Mouse (Mus musculus) hindbrain, embryonic 10.5 days (tissue): ENCODE data around the gene Cep89. TPM values are rescaled to one million over a fixed set of nuclear protein-coding genes. Genes with fewer than 3 reads are reported as not detected.

ENCODE experiments used
- DNase-seq: peaks from one replicate; pipeline ENCODE4 v3.0.0-alpha.2; 2017; ENCODE audit warnings: low spot score
- H3K27ac ChIP-seq: fragments of 300-500 bp; sonication (generic); 2 replicates; pipeline ENCODE4 v1.5.1; 2016; ENCODE audit warnings: mild to moderate bottlenecking, moderate library complexity
- H3K27me3 ChIP-seq: fragments of 300-500 bp; sonication (generic); 2 replicates; pipeline ENCODE4 v1.6.1; 2016; ENCODE audit warnings: mild to moderate bottlenecking; ENCODE audit not compliant: poor library complexity, insufficient read depth, severe bottlenecking
- H3K36me3 ChIP-seq: fragments of 300-500 bp; sonication (generic); 2 replicates; pipeline ENCODE4 v1.6.1; 2016; ENCODE audit warnings: mild to moderate bottlenecking, moderate library complexity
- H3K4me1 ChIP-seq: fragments of 300-500 bp; sonication (generic); replicated peaks from 2 replicates; pipeline ENCODE4 v1.6.1; 2016; ENCODE audit warnings: mild to moderate bottlenecking
- H3K4me3 ChIP-seq: fragments of 300-500 bp; sonication (generic); 2 replicates; pipeline ENCODE4 v1.5.1; 2016; ENCODE audit warnings: mild to moderate bottlenecking, moderate library complexity
- H3K9me3 ChIP-seq: fragments of 300-500 bp; sonication (generic); 2 replicates; pipeline ENCODE4 v1.6.1; 2016; ENCODE audit warnings: mild to moderate bottlenecking, moderate library complexity
- WGBS: fragments of 180-500 bp; shearing (Covaris S2); methylation state at CpG from one replicate; pipeline ENCODE4 v1.1.7; 2016; 5-methylcytosine and 5-hydroxymethylcytosine counted together
- polyA plus RNA-seq: library from polyadenylated mRNA; unstranded; fragments of >200 nt; fragmentation: Nextera tagmentation; extraction: Ambion mirVana; gene quantifications from 2 replicates; pipeline ENCODE4 v1.2.1, GENCODE M21; 2016

Gene Cep89
- polyA plus RNA-seq, 1 experiment from 2014 or later = 58.6 TPM

GRCm38 (mm10) chr7:35395734-35396456 lies 940 bp upstream of the Cep89 start:
- Histone ChIP-seq H3K27ac (peak overlapping the region; percentile 81), H3K27me3 (no peaks in the 10 kb centered on the region), H3K36me3 (peaks cover 67% of the 10 kb centered on the region), H3K4me3 (peak overlapping the region; percentile 73), H3K9me3 (no peaks in the 10 kb centered on the region), H3K4me1 (peaks cover 22% of the 10 kb centered on the region)
- no peak for DNase-seq
- WGBS = 14% methylated on average over 17 of the region's 17 CpGs

- Histone ChIP-seq H3K9me3 (no peaks in the 10 kb centered on the region), H3K4me1 (peaks cover 13% of the 10 kb centered on the region), H3K27ac (no peak overlapping the region), H3K4me3 (no peak overlapping the region), H3K27me3 (no peaks in the 10 kb centered on the region), H3K36me3 (peaks cover 82% of the 10 kb centered on the region)
- DNase-seq = no peak
- WGBS = 84% methylated on average over 4 of the region's 4 CpGs
Measured at GRCm38 (mm10) chr7:35401169-35401568, 4.3 kb downstream of the Cep89 start.

DNA sequence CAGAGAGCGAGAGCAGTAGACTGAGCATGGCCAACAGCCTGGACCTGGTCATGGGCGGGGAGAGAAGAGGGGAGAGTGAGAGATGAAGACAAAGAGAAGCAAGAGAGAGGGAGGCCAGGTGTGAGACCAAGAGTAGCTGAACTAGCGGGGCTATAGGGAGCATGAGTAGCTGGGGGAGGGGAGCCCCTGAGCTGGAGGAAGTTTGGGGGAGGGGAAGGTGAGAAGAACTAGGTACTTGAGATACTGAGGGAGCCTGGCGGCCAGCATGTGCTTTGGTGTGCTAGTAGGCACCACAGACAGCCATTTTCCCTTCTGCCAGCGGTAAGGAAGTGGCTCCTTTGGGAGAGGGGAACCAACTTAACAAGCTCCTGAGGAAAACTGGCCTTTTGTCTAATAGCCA lies 18.4 kb downstream of the Cep89 start:
- Histone ChIP-seq H3K27me3 (no peaks in the 10 kb centered on the region), H3K9me3 (no peaks in the 10 kb centered on the region), H3K4me3 (no peak overlapping the region), H3K4me1 (no peaks in the 10 kb centered on the region; the same call in 1 of the 2 replicates), H3K27ac (no peak overlapping the region), H3K36me3 (peaks cover 99% of the 10 kb centered on the region)
- no peak for DNase-seq
- WGBS = 70% methylated on average over 5 of the region's 5 CpGs

- Histone ChIP-seq H3K27ac (no peak overlapping the region), H3K27me3 (no peaks in the 10 kb centered on the region), H3K4me1 (no peaks in the 10 kb centered on the region; the same call in 1 of the 2 replicates), H3K9me3 (no peaks in the 10 kb centered on the region), H3K4me3 (no peak overlapping the region), H3K36me3 (peaks cover 99% of the 10 kb centered on the region)
- DNase-seq = no peak
- 88% methylated on average over 9 of the region's 9 CpGs for WGBS
Measured at GRCm38 (mm10) chr7:35415801-35416653, 19.2 kb downstream of the Cep89 start.

GRCm38 (mm10) chr7:35416654-35416948 lies 19.8 kb downstream of the Cep89 start:
- WGBS = 92% methylated on average over 5 of the region's 5 CpGs
- Histone ChIP-seq H3K4me1 (no peaks in the 10 kb centered on the region; the same call in 1 of the 2 replicates), H3K9me3 (no peaks in the 10 kb centered on the region), H3K4me3 (no peak overlapping the region), H3K27ac (no peak overlapping the region), H3K27me3 (no peaks in the 10 kb centered on the region), H3K36me3 (peaks cover 99% of the 10 kb centered on the region)
- no peak for DNase-seq

DNA sequence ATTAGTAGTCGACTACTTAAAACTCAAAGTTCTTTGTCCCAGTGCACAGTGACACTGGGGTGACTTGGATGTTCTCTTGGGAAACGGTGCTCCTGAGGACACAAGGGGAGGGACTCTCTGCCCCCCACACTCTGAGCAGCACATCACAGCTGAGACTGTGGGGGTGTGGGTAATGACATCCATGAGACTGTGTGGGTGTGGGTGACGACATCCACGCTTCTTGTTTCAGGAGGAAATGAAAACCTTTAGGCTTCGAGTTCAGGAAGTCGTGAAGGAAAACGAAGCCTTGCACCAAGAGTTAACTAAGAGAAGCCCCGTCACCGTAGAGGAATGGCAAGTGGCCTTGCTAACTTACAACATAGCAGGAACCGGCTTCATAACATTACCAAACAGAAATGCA lies 26.2 kb downstream of the Cep89 start:
- no peaks in the 10 kb centered on the region for H3K4me1 ChIP-seq
- no peak overlapping the region for H3K4me3 ChIP-seq
- 93% methylated on average over 10 of the region's 10 CpGs for WGBS
- peaks cover 91% of the 10 kb centered on the region for H3K36me3 ChIP-seq
- no peaks in the 10 kb centered on the region for H3K27me3 ChIP-seq
- no peaks in the 10 kb centered on the region for H3K9me3 ChIP-seq
- DNase-seq = no peak
- no peak overlapping the region for H3K27ac ChIP-seq

- Histone ChIP-seq H3K9me3 (no peaks in the 10 kb centered on the region), H3K36me3 (peaks cover 89% of the 10 kb centered on the region), H3K4me3 (no peak overlapping the region), H3K4me1 (no peaks in the 10 kb centered on the region), H3K27ac (no peak overlapping the region), H3K27me3 (no peaks in the 10 kb centered on the region)
- DNase-seq = no peak
- WGBS = 94% methylated on average over 10 of the region's 10 CpGs
Measured at GRCm38 (mm10) chr7:35428146-35428545, 31.3 kb downstream of the Cep89 start.

GRCm38 (mm10) chr7:35435266-35435665 lies 38.4 kb downstream of the Cep89 start:
- DNase-seq = no peak

DNA sequence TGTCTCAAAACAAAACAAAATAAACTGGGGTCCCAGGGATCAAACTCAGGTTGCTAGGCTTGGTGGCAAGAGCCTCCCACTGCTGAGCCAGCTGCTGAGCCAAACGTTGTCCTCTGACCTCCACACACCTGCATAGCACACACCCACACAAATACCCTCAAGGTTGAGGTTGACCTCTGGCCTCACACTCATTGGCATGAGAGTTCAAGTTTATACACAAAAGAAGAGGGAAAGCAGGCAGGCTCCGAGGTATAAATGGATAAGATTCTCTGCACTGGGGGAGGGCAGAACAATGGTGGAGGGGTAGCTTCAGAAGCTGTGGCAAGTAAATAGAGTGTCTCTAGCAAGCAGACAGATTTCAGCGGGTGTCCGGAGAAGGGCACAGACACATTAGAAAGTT lies 50.7 kb downstream of the Cep89 start:
- no peak overlapping the region for H3K4me3 ChIP-seq
- DNase-seq = no peak
- H3K9me3 ChIP-seq = no peaks in the 10 kb centered on the region
- H3K27me3 ChIP-seq = no peaks in the 10 kb centered on the region
- no peaks in the 10 kb centered on the region for H3K36me3 ChIP-seq
- peaks cover 15% of the 10 kb centered on the region for H3K4me1 ChIP-seq
- H3K27ac ChIP-seq = 0 out of 2 replicates have a peak overlapping the region, but pooled peaks have one; percentile 53
- 31% methylated on average over 4 of the region's 4 CpGs for WGBS

More at GRCm38 (mm10) chr7:35435266-35435665, 38.4 kb downstream of the Cep89 start:
- Histone ChIP-seq H3K27me3 (no peaks in the 10 kb centered on the region), H3K36me3 (peaks cover 99% of the 10 kb centered on the region), H3K4me1 (no peaks in the 10 kb centered on the region), H3K9me3 (no peaks in the 10 kb centered on the region), H3K27ac (no peak overlapping the region), H3K4me3 (no peak overlapping the region)
- 80% methylated on average over 9 of the region's 9 CpGs for WGBS

DNA sequence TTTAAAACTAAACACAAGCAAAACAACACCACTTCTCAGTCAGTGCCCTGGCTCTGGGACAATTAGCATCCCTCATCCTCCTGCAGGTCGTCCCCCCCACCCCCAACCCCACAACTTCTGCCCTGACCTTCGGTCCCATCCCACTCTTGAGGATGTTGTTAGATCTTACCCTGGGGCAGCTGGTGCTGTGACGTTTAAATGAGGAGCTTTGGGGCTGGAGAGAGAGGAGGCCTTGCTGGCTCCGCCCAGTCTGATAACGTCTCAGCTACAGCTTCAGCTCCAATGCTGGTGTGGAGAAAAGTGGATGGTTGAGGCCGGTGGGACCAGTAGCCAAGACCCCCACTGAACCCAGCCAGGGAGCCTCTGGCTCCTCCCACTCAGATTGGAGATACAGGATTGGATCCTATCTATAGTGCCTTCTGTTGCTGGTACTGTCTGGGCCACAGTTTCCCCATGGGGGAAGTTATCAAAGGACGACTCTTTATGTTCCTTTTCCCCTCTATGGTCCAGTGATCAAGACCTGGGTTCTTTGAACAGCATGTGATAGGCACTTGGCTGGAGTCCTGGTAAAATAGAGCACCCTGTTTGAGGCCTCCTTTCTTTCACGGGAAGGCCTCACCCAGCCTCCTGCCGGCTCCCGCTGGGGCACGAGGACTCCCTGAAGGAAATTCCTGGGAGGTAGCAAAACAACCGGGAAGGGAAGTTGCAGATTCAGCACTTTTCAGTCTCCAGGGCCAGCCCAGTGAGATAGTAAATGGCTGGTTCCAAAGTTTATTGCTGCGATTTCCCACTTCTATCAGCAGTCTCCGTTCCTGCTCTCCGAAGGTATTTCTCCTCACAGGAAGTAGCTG lies 51.4 kb downstream of the Cep89 start, which contains the start of gene Slc7a9:
Slc7a9 (plus strand) TSS at position 801 of the 851 bp plus-strand sequence.
- no peaks in the 10 kb centered on the region for H3K27me3 ChIP-seq
- 26% methylated on average over 15 of the region's 15 CpGs for WGBS
- no peaks in the 10 kb centered on the region for H3K36me3 ChIP-seq
- peak; percentile 13 for DNase-seq
- no peaks in the 10 kb centered on the region for H3K9me3 ChIP-seq
- peak within 1 kb of the TSS; percentile 53; the same call in 1 of the 2 replicates for H3K27ac ChIP-seq
- peaks cover 15% of the 10 kb centered on the region for H3K4me1 ChIP-seq
- H3K4me3 ChIP-seq = no peak within 1 kb of the TSS

DNA sequence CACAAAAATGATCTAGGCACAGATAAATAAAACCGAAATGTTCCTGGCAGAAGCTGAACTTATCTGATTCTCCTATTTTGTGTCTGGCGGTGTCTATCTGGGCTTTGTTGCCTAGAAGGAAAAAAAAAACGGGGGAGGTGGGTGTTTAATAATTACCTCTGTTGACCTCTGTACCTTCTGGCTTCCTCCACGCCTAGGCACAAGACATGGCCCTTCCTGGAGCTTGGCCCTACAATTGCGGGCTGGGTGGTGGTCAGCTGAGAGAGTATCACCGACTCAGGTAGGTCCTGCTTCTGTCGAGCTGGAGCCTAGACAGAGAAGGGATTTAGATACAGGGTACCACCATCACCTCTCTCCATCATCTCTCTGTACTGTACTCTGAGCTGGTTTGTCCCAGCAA lies 52.0 kb downstream of the Cep89 start:
- WGBS = 75% methylated on average over 7 of the region's 7 CpGs
- no peak for DNase-seq
- H3K9me3 ChIP-seq = no peaks in the 10 kb centered on the region
- peaks cover 15% of the 10 kb centered on the region for H3K4me1 ChIP-seq
- no peak overlapping the region for H3K4me3 ChIP-seq
- no peak overlapping the region for H3K27ac ChIP-seq
- H3K36me3 ChIP-seq = no peaks in the 10 kb centered on the region
- H3K27me3 ChIP-seq = no peaks in the 10 kb centered on the region

DNA sequence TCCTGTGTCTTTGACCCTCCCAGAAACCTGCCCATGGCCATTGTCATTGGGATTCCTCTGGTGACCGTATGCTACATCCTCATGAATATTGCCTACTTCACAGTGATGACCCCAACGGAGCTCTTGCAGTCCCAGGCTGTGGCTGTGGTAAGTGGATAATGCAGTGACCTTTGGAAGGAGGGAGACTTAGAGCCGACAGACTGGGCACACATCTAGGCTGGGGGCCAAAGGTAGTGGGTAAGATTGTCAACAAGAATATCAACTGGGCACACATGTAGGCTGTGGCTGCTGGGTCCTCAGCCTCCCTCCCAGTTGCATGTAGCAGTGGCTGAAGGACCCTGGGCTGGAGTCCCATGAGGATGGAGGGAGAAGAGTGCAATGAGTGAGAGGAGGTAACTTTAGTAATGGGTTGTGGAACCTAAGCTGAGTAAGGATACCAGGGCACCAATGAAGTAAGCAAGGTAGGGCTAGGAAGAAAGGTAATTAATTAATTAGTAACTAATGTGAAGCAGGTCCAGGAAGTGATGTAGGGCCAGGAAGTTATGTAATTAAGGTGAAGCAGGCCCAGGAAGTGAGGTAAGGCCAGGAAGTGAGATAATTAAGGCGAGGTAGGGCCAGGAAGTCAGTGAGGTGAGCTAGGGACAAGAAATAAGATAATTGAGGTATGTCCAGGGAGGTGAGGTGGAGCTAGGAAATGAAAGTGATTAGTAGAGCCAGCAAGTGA lies 59.4 kb downstream of the Cep89 start:
- H3K4me3 ChIP-seq = no peak overlapping the region
- H3K9me3 ChIP-seq = no peaks in the 10 kb centered on the region
- H3K27ac ChIP-seq = no peak overlapping the region
- WGBS = 80% methylated on average over 4 of the region's 4 CpGs
- no peaks in the 10 kb centered on the region for H3K4me1 ChIP-seq
- H3K36me3 ChIP-seq = no peaks in the 10 kb centered on the region
- H3K27me3 ChIP-seq = no peaks in the 10 kb centered on the region
- DNase-seq = no peak
